Mouse (Mus musculus): ENCODE measurements around the gene Ptch1. TPM values are rescaled to one million over a fixed set of nuclear protein-coding genes. Genes with fewer than 3 reads are reported as not detected.

Ptch1 gene
- polyA plus RNA-seq, 1 experiment from 2014 or later, result 22.7 TPM

DNA sequence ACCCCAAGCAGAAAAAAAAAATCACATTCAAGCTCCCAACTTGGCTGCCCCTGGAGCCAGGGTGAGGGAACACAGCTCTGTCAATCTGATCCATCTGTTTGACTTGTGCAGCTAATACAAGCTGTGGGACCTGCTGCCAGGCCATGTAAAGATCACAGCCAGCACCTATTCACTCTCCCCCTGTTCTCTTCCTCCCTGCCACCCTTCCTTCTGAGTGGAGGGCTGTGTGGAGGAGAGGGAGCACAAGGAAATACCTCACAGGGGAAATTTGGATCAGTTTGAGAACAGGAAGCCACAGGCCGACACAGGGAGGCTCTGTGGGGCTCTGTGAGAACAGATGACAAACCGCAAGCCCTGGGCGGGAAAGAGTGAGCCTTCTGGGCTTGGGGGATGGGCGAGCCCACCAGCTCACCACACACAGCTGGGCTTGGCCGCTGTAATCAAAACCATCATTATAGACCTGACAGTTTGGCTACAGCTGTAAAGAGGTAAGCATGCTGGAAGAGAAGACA lies 45.2 kb downstream of the Ptch1 start:
- H3K4me2 ChIP-seq (replicated peaks), result 0 out of 2 replicates have a peak overlapping the region, but pooled peaks have one; percentile 3
- peaks cover 59% of the 10 kb centered on the region for H3K4me1 ChIP-seq
- peak overlapping the region; percentile 73 for H3K27ac ChIP-seq
- ATAC-seq (ENCODE audit: low FRiP score), result peak; percentile 63; the same call in 1 of the 2 replicates
- H3K9ac ChIP-seq, result peak overlapping the region; percentile 41; the same call in 1 of the 2 replicates
- H3K36me3 ChIP-seq, result peaks cover 65% of the 10 kb centered on the region
- no peaks in the 10 kb centered on the region for H3K9me3 ChIP-seq (replicated peaks)
- H3K4me3 ChIP-seq, result no peak overlapping the region
- H3K27me3 ChIP-seq, result no peaks in the 10 kb centered on the region
- WGBS, result under 1% methylated on average over 5 of the region's 5 CpGs

DNA sequence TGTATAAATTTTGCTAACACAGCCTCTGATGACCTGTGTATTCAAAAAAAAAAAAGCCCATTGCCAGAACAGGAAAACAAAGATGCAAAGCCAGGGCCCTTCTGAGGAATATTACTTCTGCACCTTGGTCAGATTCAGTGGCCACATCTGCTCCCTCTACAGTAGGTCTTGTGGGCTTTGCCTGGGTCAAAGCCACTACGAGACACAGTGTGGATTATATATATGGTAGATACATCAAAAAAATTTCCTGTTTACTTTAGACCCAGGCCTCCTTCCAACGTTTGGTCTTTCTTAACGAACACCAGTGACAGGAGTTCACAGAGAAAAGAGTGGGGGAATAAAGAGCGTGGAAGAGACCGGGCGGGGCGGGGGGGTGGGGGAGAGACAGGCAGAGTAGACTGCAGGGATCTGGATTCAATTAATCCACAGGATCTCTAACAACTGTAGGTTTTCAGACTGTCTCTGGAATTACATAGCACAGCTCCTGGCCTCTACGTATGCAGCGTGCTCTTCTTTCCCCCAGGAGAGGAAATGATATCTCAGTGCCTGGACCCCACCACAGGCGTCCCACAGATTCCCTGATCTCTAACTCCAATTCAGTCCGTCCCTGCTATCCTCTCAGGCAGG lies 47.7 kb downstream of the Ptch1 start:
- 48% methylated on average over 11 of the region's 11 CpGs for WGBS
- Histone ChIP-seq H3K27ac (peak overlapping the region; percentile 7; the same call in 1 of the 2 replicates), H3K4me1 (peaks cover 53% of the 10 kb centered on the region), H3K4me2 (replicated peaks) (no peak overlapping the region), H3K4me3 (no peak overlapping the region), H3K9ac (0 out of 2 replicates have a peak overlapping the region, but pooled peaks have one; percentile 3), H3K9me3 (replicated peaks) (no peaks in the 10 kb centered on the region), H3K36me3 (peaks cover 59% of the 10 kb centered on the region), H3K27me3 (no peaks in the 10 kb centered on the region)
- ATAC-seq (ENCODE audit: low FRiP score), result no peak

- no peak overlapping the region for H3K27ac ChIP-seq
- no peaks in the 10 kb centered on the region for H3K9me3 ChIP-seq (replicated peaks)
- no peak overlapping the region for H3K4me3 ChIP-seq
- no peak for ATAC-seq (ENCODE audit: low FRiP score)
- H3K4me2 ChIP-seq (replicated peaks), result no peak overlapping the region
- WGBS, result 55% methylated on average over 25 of the region's 25 CpGs
- 0 out of 2 replicates have a peak overlapping the region, but pooled peaks have one; percentile 3 for H3K9ac ChIP-seq
- H3K36me3 ChIP-seq, result peaks cover 66% of the 10 kb centered on the region
- H3K27me3 ChIP-seq, result no peaks in the 10 kb centered on the region
- H3K4me1 ChIP-seq, result peaks cover 46% of the 10 kb centered on the region
Observed at GRCm38 (mm10) chr13:63524608-63525570, 48.5 kb downstream of the Ptch1 start.

DNA sequence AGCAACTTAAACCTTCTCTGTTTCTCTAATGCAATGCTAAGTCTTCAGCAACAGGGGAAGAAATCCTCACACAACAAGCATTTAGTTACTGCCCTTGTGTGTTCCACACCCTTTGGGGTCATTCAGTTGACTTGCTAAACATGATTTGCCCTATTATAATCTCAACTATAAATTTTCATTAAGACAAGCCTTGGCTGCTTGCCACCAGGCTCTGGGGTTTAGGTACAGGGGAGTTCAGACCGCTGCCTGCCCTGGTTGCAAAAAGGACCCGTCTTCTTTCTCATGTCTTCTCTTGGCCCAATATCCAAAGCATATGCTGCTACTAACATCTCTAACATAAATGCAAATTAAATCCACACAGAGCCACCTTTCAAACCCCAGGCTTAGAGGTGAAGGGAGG lies 49.3 kb downstream of the Ptch1 start:
- H3K4me1 ChIP-seq, result peaks cover 39% of the 10 kb centered on the region
- H3K27ac ChIP-seq, result no peak overlapping the region
- no peak for ATAC-seq (ENCODE audit: low FRiP score)
- H3K4me3 ChIP-seq, result no peak overlapping the region
- H3K4me2 ChIP-seq (replicated peaks), result no peak overlapping the region
- peaks cover 74% of the 10 kb centered on the region for H3K36me3 ChIP-seq
- 54% methylated on average over 2 of the region's 2 CpGs for WGBS
- H3K9me3 ChIP-seq (replicated peaks), result no peaks in the 10 kb centered on the region
- H3K27me3 ChIP-seq, result no peaks in the 10 kb centered on the region
- H3K9ac ChIP-seq, result no peak overlapping the region

GRCm38 (mm10) chr13:63522832-63523231 lies 50.6 kb downstream of the Ptch1 start:
- no peaks in the 10 kb centered on the region for H3K9me3 ChIP-seq (replicated peaks)
- H3K36me3 ChIP-seq, result peaks cover 86% of the 10 kb centered on the region
- WGBS, result 72% methylated on average over 10 of the region's 10 CpGs
- no peak overlapping the region for H3K4me3 ChIP-seq
- no peak overlapping the region for H3K4me2 ChIP-seq (replicated peaks)
- no peak for ATAC-seq (ENCODE audit: low FRiP score)
- H3K27me3 ChIP-seq, result no peaks in the 10 kb centered on the region
- 0 out of 2 replicates have a peak overlapping the region, but pooled peaks have one; percentile 12 for H3K27ac ChIP-seq
- no peak overlapping the region for H3K9ac ChIP-seq
- peaks cover 27% of the 10 kb centered on the region for H3K4me1 ChIP-seq

DNA sequence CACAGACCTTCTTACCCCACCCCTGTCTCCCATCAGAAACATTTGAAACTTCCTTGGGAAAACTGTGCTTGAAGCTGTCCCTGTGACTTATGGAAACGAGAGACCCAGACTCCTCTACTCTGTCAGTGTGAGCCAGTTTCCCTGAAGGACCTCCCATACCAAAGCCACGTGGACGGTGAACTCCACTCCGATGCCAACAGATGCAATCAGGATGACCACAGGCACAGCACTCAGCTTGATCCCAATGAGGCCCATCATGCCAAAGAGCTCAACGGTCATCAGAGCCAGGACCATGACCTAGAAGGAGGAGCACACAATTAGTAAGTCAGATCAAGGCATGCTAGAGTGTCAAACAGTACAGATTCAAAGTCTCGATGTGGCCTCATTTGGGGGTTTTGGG lies 53.3 kb downstream of the Ptch1 start:
- Histone ChIP-seq H3K9me3 (replicated peaks) (no peaks in the 10 kb centered on the region), H3K27ac (no peak overlapping the region), H3K4me3 (no peak overlapping the region), H3K4me1 (peaks cover 13% of the 10 kb centered on the region), H3K9ac (no peak overlapping the region), H3K36me3 (peaks cover 86% of the 10 kb centered on the region), H3K27me3 (no peaks in the 10 kb centered on the region), H3K4me2 (replicated peaks) (no peak overlapping the region)
- no peak for ATAC-seq (ENCODE audit: low FRiP score)
- WGBS, result 91% methylated on average over 6 of the region's 6 CpGs

DNA sequence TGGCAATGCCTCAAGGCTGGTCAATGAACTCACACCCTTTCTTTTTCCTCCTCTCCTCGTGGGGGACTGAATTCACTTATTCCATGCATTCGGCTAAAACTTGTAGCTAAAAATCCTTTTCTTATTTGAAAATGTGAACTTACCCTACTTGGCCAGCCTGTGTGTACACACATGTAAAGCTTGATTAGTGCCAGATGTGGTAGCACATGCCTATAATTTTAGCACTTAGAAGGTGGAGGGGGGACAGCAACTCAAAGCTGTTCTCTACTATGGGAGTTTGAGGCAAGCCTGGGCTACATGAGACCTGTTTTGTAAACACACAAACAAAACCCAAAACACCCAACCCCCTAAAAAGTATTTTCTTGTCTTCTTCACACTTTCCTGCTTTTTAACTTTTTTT lies 56.9 kb downstream of the Ptch1 start:
- H3K27ac ChIP-seq, result no peak overlapping the region
- H3K4me1 ChIP-seq, result peaks cover 31% of the 10 kb centered on the region
- no peak overlapping the region for H3K4me2 ChIP-seq (replicated peaks)
- no peak overlapping the region for H3K9ac ChIP-seq
- H3K27me3 ChIP-seq, result no peaks in the 10 kb centered on the region
- H3K9me3 ChIP-seq (replicated peaks), result no peaks in the 10 kb centered on the region
- peaks cover 85% of the 10 kb centered on the region for H3K36me3 ChIP-seq
- WGBS, result 69% methylated on average over 2 of the region's 2 CpGs
- H3K4me3 ChIP-seq, result no peak overlapping the region
- no peak for ATAC-seq (ENCODE audit: low FRiP score)

- Histone ChIP-seq H3K27ac (no peak overlapping the region), H3K4me2 (replicated peaks) (no peak overlapping the region), H3K9ac (no peak overlapping the region), H3K9me3 (replicated peaks) (no peaks in the 10 kb centered on the region), H3K4me3 (no peak overlapping the region), H3K27me3 (no peaks in the 10 kb centered on the region), H3K4me1 (peaks cover 34% of the 10 kb centered on the region), H3K36me3 (peaks cover 90% of the 10 kb centered on the region)
- WGBS, result 68% methylated on average over 5 of the region's 5 CpGs
- ATAC-seq (ENCODE audit: low FRiP score), result no peak
Observed at GRCm38 (mm10) chr13:63515542-63515941, 57.9 kb downstream of the Ptch1 start.

- Histone ChIP-seq H3K9me3 (replicated peaks) (no peaks in the 10 kb centered on the region), H3K9ac (no peak overlapping the region), H3K4me1 (peaks cover 34% of the 10 kb centered on the region), H3K36me3 (peaks cover 89% of the 10 kb centered on the region), H3K27ac (0 out of 2 replicates have a peak overlapping the region, but pooled peaks have one; percentile 45), H3K4me2 (replicated peaks) (no peak overlapping the region), H3K4me3 (no peak overlapping the region), H3K27me3 (no peaks in the 10 kb centered on the region)
- 21% methylated on average over 8 of the region's 8 CpGs for WGBS
- peak; percentile 70 for ATAC-seq (ENCODE audit: low FRiP score)
Observed at GRCm38 (mm10) chr13:63514931-63515360, 58.5 kb downstream of the Ptch1 start.

GRCm38 (mm10) chr13:63513374-63514098 lies 59.9 kb downstream of the Ptch1 start:
- Histone ChIP-seq H3K4me1 (peaks cover 34% of the 10 kb centered on the region), H3K4me2 (replicated peaks) (no peak overlapping the region), H3K9ac (no peak overlapping the region), H3K4me3 (no peak overlapping the region), H3K27me3 (no peaks in the 10 kb centered on the region), H3K36me3 (peaks cover 86% of the 10 kb centered on the region), H3K27ac (no peak overlapping the region), H3K9me3 (replicated peaks) (no peaks in the 10 kb centered on the region)
- WGBS, result 48% methylated on average over 26 of the region's 26 CpGs
- ATAC-seq (ENCODE audit: low FRiP score), result no peak

- Histone ChIP-seq H3K4me1 (peaks cover 34% of the 10 kb centered on the region), H3K36me3 (peaks cover 85% of the 10 kb centered on the region), H3K9me3 (replicated peaks) (no peaks in the 10 kb centered on the region), H3K4me3 (no peak overlapping the region), H3K9ac (no peak overlapping the region), H3K27me3 (no peaks in the 10 kb centered on the region), H3K4me2 (replicated peaks) (no peak overlapping the region), H3K27ac (no peak overlapping the region)
- 0 out of 2 replicates have a peak, but pooled peaks have one; percentile 20 for ATAC-seq (ENCODE audit: low FRiP score)
- 45% methylated on average over 6 of the region's 6 CpGs for WGBS
Observed at GRCm38 (mm10) chr13:63512411-63512810, 61.0 kb downstream of the Ptch1 start.
